Mouse (Mus musculus) retina, adult 2 months (tissue): ENCODE measurements around the gene Arhgdib.

ENCODE experiments used
- DNase-seq: peaks from one replicate; pipeline ENCODE4 v3.0.0-alpha.2; 2012; ENCODE audit warnings: low read depth, low spot score

Arhgdib gene

GRCm38 (mm10) chr6:136952930-136953329 is 11.2 kb upstream of the Arhgdib start:
- no peak for DNase-seq

- no peak for DNase-seq
Measured at GRCm38 (mm10) chr6:136950171-136950570, 8.5 kb upstream of the Arhgdib start.

- DNase-seq: no peak
Measured at GRCm38 (mm10) chr6:136947716-136948115, 6.0 kb upstream of the Arhgdib start.

GRCm38 (mm10) chr6:136946943-136947342 is 5.2 kb upstream of the Arhgdib start:
- DNase-seq: no peak

- DNase-seq: no peak
Measured at GRCm38 (mm10) chr6:136946241-136946640, 4.5 kb upstream of the Arhgdib start.

- DNase-seq: no peak
Measured at GRCm38 (mm10) chr6:136944511-136944910, 2.8 kb upstream of the Arhgdib start.

- DNase-seq: no peak
Measured at GRCm38 (mm10) chr6:136943392-136943791, 1.7 kb upstream of the Arhgdib start.

GRCm38 (mm10) chr6:136942280-136942679 is 581 bp upstream of the Arhgdib start:
- DNase-seq: no peak

- no peak for DNase-seq
Measured at GRCm38 (mm10) chr6:136940188-136940960, 1.3 kb downstream of the Arhgdib start.

- DNase-seq: no peak
Measured at GRCm38 (mm10) chr6:136939326-136940187, 2.1 kb downstream of the Arhgdib start.

- DNase-seq: no peak
Measured at GRCm38 (mm10) chr6:136938331-136939126, 3.2 kb downstream of the Arhgdib start.

GRCm38 (mm10) chr6:136937117-136937516 is 4.6 kb downstream of the Arhgdib start:
- no peak for DNase-seq

- no peak for DNase-seq
Measured at GRCm38 (mm10) chr6:136936361-136936760, 5.3 kb downstream of the Arhgdib start.

- no peak for DNase-seq
Measured at GRCm38 (mm10) chr6:136935233-136935632, 6.5 kb downstream of the Arhgdib start.

GRCm38 (mm10) chr6:136934068-136934467 is 7.6 kb downstream of the Arhgdib start:
- no peak for DNase-seq

- DNase-seq: no peak
Measured at GRCm38 (mm10) chr6:136931246-136931645, 10.5 kb downstream of the Arhgdib start.

- no peak for DNase-seq
Measured at GRCm38 (mm10) chr6:136930677-136931076, 11.0 kb downstream of the Arhgdib start.

GRCm38 (mm10) chr6:136927626-136928025 is 14.1 kb downstream of the Arhgdib start:
- DNase-seq: no peak

GRCm38 (mm10) chr6:136925049-136925448 is 16.6 kb downstream of the Arhgdib start:
- no peak for DNase-seq

- DNase-seq: no peak
Measured at GRCm38 (mm10) chr6:136923532-136923931, 18.2 kb downstream of the Arhgdib start, which contains the start of gene Pde6h. Gene Pde6h, plus strand, starts transcription at chr6:136923832.

- DNase-seq: no peak
Measured at GRCm38 (mm10) chr6:136922871-136923270, 18.8 kb downstream of the Arhgdib start.

- DNase-seq: no peak
Measured at GRCm38 (mm10) chr6:136922080-136922479, 19.6 kb downstream of the Arhgdib start, which contains the start of gene Erp27. Gene Erp27, minus strand, starts transcription at chr6:136922180.
